Mouse (Mus musculus) layer of hippocampus, postnatal 36 days (tissue): ENCODE data around the gene Cyp3a13. TPM values are rescaled to one million over a fixed set of nuclear protein-coding genes. Genes with fewer than 3 reads are reported as not detected.
"Not testable (repeated sequence)": the region's sequence is repeated elsewhere in the genome, so short reads cannot be mapped to it uniquely, and the experiment has no call there.

Source experiments
- DNase-seq, 2 experiments: peaks; one replicate each; pipeline ENCODE4 v3.0.0; 2022
- total RNA-seq, 2 experiments: library from RNA; stranded (reverse); gene quantifications; 2 replicates each; pipeline ENCODE4 v1.2.3; 2021

Gene Cyp3a13
- total RNA-seq, 2 experiments from 2014 or later, result 0.25 TPM; not detected in 1

- DNase-seq, result not testable (repeated sequence)
Measured at GRCm38 (mm10) chr5:137871644-137872380, 49.6 kb downstream of the Cyp3a13 start, which contains the start of gene Pilrb2. Pilrb2 (minus strand) TSS chr5:137871815.

- not testable (repeated sequence) for DNase-seq
Measured at GRCm38 (mm10) chr5:137868600-137868999, 52.8 kb downstream of the Cyp3a13 start.

GRCm38 (mm10) chr5:137864008-137864407 lies 57.4 kb downstream of the Cyp3a13 start:
- not testable (repeated sequence) for DNase-seq

- DNase-seq, result not testable (repeated sequence)
Measured at GRCm38 (mm10) chr5:137857960-137858710, 63.3 kb downstream of the Cyp3a13 start, which contains the start of gene Pilrb1. Pilrb1 (minus strand) TSS chr5:137858106.

GRCm38 (mm10) chr5:137856870-137857269 lies 64.5 kb downstream of the Cyp3a13 start:
- DNase-seq, result not testable (repeated sequence)

- not testable (repeated sequence) for DNase-seq
Measured at GRCm38 (mm10) chr5:137854907-137855306, 66.5 kb downstream of the Cyp3a13 start.

GRCm38 (mm10) chr5:137850313-137850712 lies 71.1 kb downstream of the Cyp3a13 start:
- DNase-seq, result not testable (repeated sequence)

Other genes starting within 250 kb of the Cyp3a13 start
- gene Agfg2, start 236.9 kb downstream of the Cyp3a13 start, total RNA-seq, result 10 to 100 TPM; 57.7 to 61.1 TPM
- 10 to 100 TPM; 65.4 to 66.3 TPM for gene Nyap1, start 180.0 kb downstream of the Cyp3a13 start, total RNA-seq
- gene Tsc22d4, start 175.9 kb downstream of the Cyp3a13 start, total RNA-seq, result 100 to 1,000 TPM; 170 to 176 TPM
- gene Ppp1r35, start 142.8 kb downstream of the Cyp3a13 start, total RNA-seq, result 10 to 100 TPM; 24.1 to 24.6 TPM
- 10 to 100 TPM; 40.8 to 44.5 TPM for gene Mepce, start 134.0 kb downstream of the Cyp3a13 start, total RNA-seq
- gene Zcwpw1, start 133.8 kb downstream of the Cyp3a13 start, total RNA-seq, result 1 to 10 TPM; 5.2 to 7.1 TPM
- 1 to 10 TPM in 1 of 2 experiments, under 1 TPM in 1; 0.67 to 1.3 TPM for gene Pilra, start 85.3 kb downstream of the Cyp3a13 start, total RNA-seq
- gene Pilrb1, start 63.5 kb downstream of the Cyp3a13 start, total RNA-seq, result not detected
- gene Pilrb2, start 49.8 kb downstream of the Cyp3a13 start, total RNA-seq, result not detected
- 10 to 100 TPM; 26.5 to 31.6 TPM for gene Gjc3, start 41.5 kb upstream of the Cyp3a13 start, total RNA-seq
- gene Azgp1, start 59.9 kb upstream of the Cyp3a13 start, total RNA-seq, result not detected
- gene Smok3a, start 99.6 kb upstream of the Cyp3a13 start, total RNA-seq, result not detected
- gene Smok3b, start 99.8 kb upstream of the Cyp3a13 start, total RNA-seq, result not detected
- gene Smok3c, start 131.6 kb upstream of the Cyp3a13 start, total RNA-seq, result not detected
- gene Zkscan1, start 163.5 kb upstream of the Cyp3a13 start, total RNA-seq, result 10 to 100 TPM; 41.5 to 41.9 TPM
- gene Zscan21, start 195.3 kb upstream of the Cyp3a13 start, total RNA-seq, result 10 to 100 TPM; 14.5 to 15.2 TPM
- gene Zfp113, start 234.1 kb upstream of the Cyp3a13 start, total RNA-seq, result 10 to 100 TPM; 14.0 to 14.5 TPM
- 100 to 1,000 TPM; 136 to 139 TPM for gene Cops6, start 239.5 kb upstream of the Cyp3a13 start, total RNA-seq